Mouse (Mus musculus) left cerebral cortex, postnatal 25 days (tissue): ENCODE measurements around the gene Tfap2b. TPM values are rescaled to one million over a fixed set of nuclear protein-coding genes. Genes with fewer than 3 reads are reported as not detected.

ENCODE experiments used
- DNase-seq, 2 experiments: peaks; one replicate each; pipeline ENCODE4 v3.0.0; 2022; ENCODE audit warnings: low spot score in 2 of 2, mixed read lengths in 1 of 2
- intact Hi-C: fragments of 180-260 bp; cut with DNase I; formaldehyde crosslinking; loops from one replicate; pipeline ENCODE4 v1.15.1; 2025
- total RNA-seq, 2 experiments: library from RNA; stranded (reverse); gene quantifications; 2 replicates each; pipeline ENCODE4 v1.2.3; 2021

Tfap2b gene
- total RNA-seq, 2 experiments from 2014 or later, result 0.78 to 1.0 TPM

- intact Hi-C loops, result no loop called here
- DNase-seq, result no peak
These were observed 22.3 kb downstream of the Tfap2b start for GRCm38 (mm10) chr1:19230926-19231573.

GRCm38 (mm10) chr1:19231574-19232080 lies 22.9 kb downstream of the Tfap2b start:
- no peak for DNase-seq
- intact Hi-C loops, result no loop called here

GRCm38 (mm10) chr1:19232743-19233142 lies 24.0 kb downstream of the Tfap2b start:
- no peak for DNase-seq
- intact Hi-C loops, result no loop called here

GRCm38 (mm10) chr1:19233857-19234256 lies 25.1 kb downstream of the Tfap2b start:
- intact Hi-C loops, result no loop called here
- DNase-seq, result no peak

GRCm38 (mm10) chr1:19234432-19235205 lies 25.9 kb downstream of the Tfap2b start:
- intact Hi-C loops, result loop anchor here (5.0 kb wide), 1 partner anchor 127 kb away; no protein-coding TSS in a partner anchor

GRCm38 (mm10) chr1:19236051-19236450 lies 27.3 kb downstream of the Tfap2b start:
- DNase-seq, result no peak
- intact Hi-C loops, result loop anchor here (5.0 kb wide), 1 partner anchor 129 kb away; no protein-coding TSS in a partner anchor

More at GRCm38 (mm10) chr1:19234432-19235205, 25.9 kb downstream of the Tfap2b start:
- no peak for DNase-seq

GRCm38 (mm10) chr1:19236591-19236990 lies 27.9 kb downstream of the Tfap2b start:
- intact Hi-C loops, result loop anchor here (5.0 kb wide), 1 partner anchor 129 kb away; no protein-coding TSS in a partner anchor

GRCm38 (mm10) chr1:19237061-19237460 lies 28.3 kb downstream of the Tfap2b start:
- intact Hi-C loops, result loop anchor here (5.0 kb wide), 1 partner anchor 130 kb away; no protein-coding TSS in a partner anchor
- DNase-seq, result no peak

More at GRCm38 (mm10) chr1:19236591-19236990, 27.9 kb downstream of the Tfap2b start:
- no peak for DNase-seq

GRCm38 (mm10) chr1:19237721-19238410 lies 29.2 kb downstream of the Tfap2b start:
- intact Hi-C loops, result loop anchor here (5.0 kb wide), 1 partner anchor 131 kb away; no protein-coding TSS in a partner anchor
- no peak for DNase-seq

- no peak for DNase-seq
- intact Hi-C loops, result no loop called here
These were observed 31.3 kb downstream of the Tfap2b start for GRCm38 (mm10) chr1:19240054-19240453.

GRCm38 (mm10) chr1:19241316-19241715 lies 32.6 kb downstream of the Tfap2b start:
- intact Hi-C loops, result no loop called here

GRCm38 (mm10) chr1:19242021-19242420 lies 33.3 kb downstream of the Tfap2b start:
- intact Hi-C loops, result no loop called here
- DNase-seq, result no peak

More at GRCm38 (mm10) chr1:19241316-19241715, 32.6 kb downstream of the Tfap2b start:
- DNase-seq, result no peak

GRCm38 (mm10) chr1:19245032-19245431 lies 36.3 kb downstream of the Tfap2b start:
- intact Hi-C loops, result no loop called here
- DNase-seq, result no peak

GRCm38 (mm10) chr1:19251286-19251685 lies 42.6 kb downstream of the Tfap2b start:
- no peak for DNase-seq
- intact Hi-C loops, result no loop called here

- intact Hi-C loops, result no loop called here
These were observed 60.9 kb downstream of the Tfap2b start for GRCm38 (mm10) chr1:19269596-19269995.

More at GRCm38 (mm10) chr1:19269596-19269995, 60.9 kb downstream of the Tfap2b start:
- DNase-seq, result no peak

Other genes with a start within 250 kb of the Tfap2b start
- gene Tfap2d, start 105.9 kb upstream of the Tfap2b start, total RNA-seq, result 1 to 10 TPM; 4.0 to 5.0 TPM